Mouse (Mus musculus) neural tube, embryonic 14.5 days (tissue): ENCODE data around the gene Doc2a. TPM values are rescaled to one million over a fixed set of nuclear protein-coding genes. Genes with fewer than 3 reads are reported as not detected.
A peak's percentile ranks its signal among the peaks of the same experiment; 100 is the strongest.
"Not testable (repeated sequence)": the region's sequence is repeated elsewhere in the genome, so short reads cannot be mapped to it uniquely, and the experiment has no call there.

Source experiments
- ATAC-seq: fragments of 200-750 bp; cut with Nextera tagmentation; 2 replicates; pipeline ENCODE4 v1.8.0; 2017; ENCODE audit warnings: low read depth, mild to moderate bottlenecking, moderate TSS enrichment, moderate library complexity
- H3K27ac ChIP-seq: fragments of 300-500 bp; sonication (generic); 2 replicates; pipeline ENCODE4 v1.5.1; 2014; ENCODE audit warnings: low read depth, mild to moderate bottlenecking, control low read depth, low read length, moderate library complexity, mixed read lengths
- H3K27me3 ChIP-seq: fragments of 300-500 bp; sonication (generic); 2 replicates; pipeline ENCODE4 v1.6.1; 2014; ENCODE audit warnings: low read length; ENCODE audit not compliant: control insufficient read depth, insufficient read depth
- H3K36me3 ChIP-seq: fragments of 300-500 bp; sonication (generic); 2 replicates; pipeline ENCODE4 v1.6.1; 2014; ENCODE audit warnings: low read length, mixed read lengths; ENCODE audit not compliant: control insufficient read depth, insufficient read depth
- H3K4me1 ChIP-seq: fragments of 300-500 bp; sonication (generic); 2 replicates; pipeline ENCODE4 v1.6.1; 2014; ENCODE audit warnings: low read length; ENCODE audit not compliant: control insufficient read depth, insufficient read depth
- H3K4me2 ChIP-seq: fragments of 300-500 bp; sonication (generic); 2 replicates; pipeline ENCODE4 v1.6.1; 2014; ENCODE audit warnings: mild to moderate bottlenecking, low read depth, low read length, control low read depth
- H3K4me3 ChIP-seq: fragments of 300-500 bp; sonication (generic); 2 replicates; pipeline ENCODE4 v1.5.1; 2014; ENCODE audit warnings: low read depth, low read length, control low read depth, mixed read lengths
- H3K9ac ChIP-seq: fragments of 300-500 bp; sonication (generic); replicated peaks from 2 replicates; pipeline ENCODE4 v1.6.1; 2014; ENCODE audit warnings: low read depth, mild to moderate bottlenecking, control low read depth, low read length, mixed read lengths
- H3K9me3 ChIP-seq: fragments of 300-500 bp; sonication (generic); 2 replicates; pipeline ENCODE4 v1.6.1; 2016; ENCODE audit warnings: low read length; ENCODE audit not compliant: control insufficient read depth
- WGBS: fragments of 180-500 bp; shearing (Covaris S2); extraction: QIAGEN DNeasy Blood & Tissue Kit; methylation state at CpG from one replicate; pipeline ENCODE4 v1.1.7; 2014; 5-methylcytosine and 5-hydroxymethylcytosine counted together
- polyA plus RNA-seq: library from polyadenylated mRNA; unstranded; fragments of >200 nt; fragmentation: Nextera tagmentation; extraction: Ambion mirVana; gene quantifications from 2 replicates; pipeline ENCODE4 v1.2.1, GENCODE M21; 2014

The Doc2a gene
- polyA plus RNA-seq, 1 experiment from 2014 or later = 20.2 TPM

GRCm38 (mm10) chr7:126897390-126898101 is 50.3 kb downstream of the Doc2a start:
- H3K9ac ChIP-seq = peak overlapping the region; percentile 87
- no peaks in the 10 kb centered on the region for H3K27me3 ChIP-seq
- 24% methylated on average over 16 of the region's 16 CpGs for WGBS
- H3K4me2 ChIP-seq = peak overlapping the region; percentile 78
- peaks cover 11% of the 10 kb centered on the region; the same call in 1 of the 2 replicates for H3K4me1 ChIP-seq
- no peaks in the 10 kb centered on the region for H3K9me3 ChIP-seq
- H3K4me3 ChIP-seq = peak overlapping the region; percentile 66
- peak overlapping the region; percentile 91 for H3K27ac ChIP-seq
- no peaks in the 10 kb centered on the region for H3K36me3 ChIP-seq
- peak; percentile 44 for ATAC-seq

GRCm38 (mm10) chr7:126898102-126898990 is 51.1 kb downstream of the Doc2a start:
- Histone ChIP-seq H3K4me1 (peaks cover 11% of the 10 kb centered on the region; the same call in 1 of the 2 replicates), H3K9ac (peak overlapping the region; percentile 87), H3K27me3 (no peaks in the 10 kb centered on the region), H3K27ac (peak overlapping the region; percentile 91), H3K4me3 (peak overlapping the region; percentile 66), H3K4me2 (peak overlapping the region; percentile 78), H3K9me3 (no peaks in the 10 kb centered on the region), H3K36me3 (no peaks in the 10 kb centered on the region)
- ATAC-seq = peak; percentile 95
- 12% methylated on average over 37 of the region's 37 CpGs for WGBS

GRCm38 (mm10) chr7:126899781-126900180 is 52.6 kb downstream of the Doc2a start:
- ATAC-seq, H3K27ac ChIP-seq, H3K4me3 ChIP-seq, H3K36me3 ChIP-seq, H3K4me2 ChIP-seq, H3K27me3 ChIP-seq, H3K9me3 ChIP-seq, H3K9ac ChIP-seq: not testable (repeated sequence)
- 95% methylated on average over 7 of the region's 9 CpGs for WGBS
- peaks cover 11% of the 10 kb centered on the region; the same call in 1 of the 2 replicates for H3K4me1 ChIP-seq

Other genes with a start within 250 kb of the Doc2a start
- gene Nupr1, start 216.6 kb upstream of the Doc2a start, polyA plus RNA-seq = 2.2 and 10.8 TPM in 2 replicates
- 58.0 and 61.5 TPM in 2 replicates for gene Sgf29, start 198.1 kb upstream of the Doc2a start, polyA plus RNA-seq
- 0.59 and 2.2 TPM in 2 replicates for gene Sult1a1, start 171.0 kb upstream of the Doc2a start, polyA plus RNA-seq
- 132 and 140 TPM in 2 replicates for gene Bola2, start 152.0 kb upstream of the Doc2a start, polyA plus RNA-seq
- 11.2 and 13.1 TPM in 2 replicates for gene Slx1b, start 151.6 kb upstream of the Doc2a start, polyA plus RNA-seq
- 98.8 and 104 TPM in 2 replicates for gene Coro1a, start 139.6 kb upstream of the Doc2a start, polyA plus RNA-seq
- gene Mapk3, start 87.8 kb upstream of the Doc2a start, polyA plus RNA-seq = 85.0 and 85.9 TPM in 2 replicates
- 1.8 and 2.4 TPM in 2 replicates for gene Gdpd3, start 81.1 kb upstream of the Doc2a start, polyA plus RNA-seq
- gene Ypel3, start 70.5 kb upstream of the Doc2a start, polyA plus RNA-seq = 219 and 246 TPM in 2 replicates
- 0.27 and 0.55 TPM in 2 replicates for gene Tbx6, start 65.9 kb upstream of the Doc2a start, polyA plus RNA-seq
- 154 and 168 TPM in 2 replicates for gene Ppp4c, start 54.9 kb upstream of the Doc2a start, polyA plus RNA-seq
- 50.9 and 64.4 TPM in 2 replicates for gene Fam57b, start 49.7 kb upstream of the Doc2a start, polyA plus RNA-seq
- not detected in 2 replicates for gene 4930451I11Rik, start 15.8 kb upstream of the Doc2a start, polyA plus RNA-seq
- gene Hirip3, start 14.6 kb downstream of the Doc2a start, polyA plus RNA-seq = 11.0 and 15.2 TPM in 2 replicates
- gene Ino80e, start 15.0 kb downstream of the Doc2a start, polyA plus RNA-seq = 86.7 and 92.4 TPM in 2 replicates
- 28.9 and 36.5 TPM in 2 replicates for gene Taok2, start 37.3 kb downstream of the Doc2a start, polyA plus RNA-seq
- 29.4 and 32.2 TPM in 2 replicates for gene Tmem219, start 75.5 kb downstream of the Doc2a start, polyA plus RNA-seq
- gene Kctd13, start 81.5 kb downstream of the Doc2a start, polyA plus RNA-seq = 92.9 and 103 TPM in 2 replicates
- gene Asphd1, start 102.2 kb downstream of the Doc2a start, polyA plus RNA-seq = 5.8 and 10.6 TPM in 2 replicates
- gene Sez6l2, start 103.1 kb downstream of the Doc2a start, polyA plus RNA-seq = 70.9 and 85.0 TPM in 2 replicates
- 105 and 107 TPM in 2 replicates for gene Cdipt, start 128.5 kb downstream of the Doc2a start, polyA plus RNA-seq
- gene Cdiptos, start 128.7 kb downstream of the Doc2a start, polyA plus RNA-seq = 0.86 and 1.2 TPM in 2 replicates
- 2.4 and 4.8 TPM in 2 replicates for gene Mvp, start 167.2 kb downstream of the Doc2a start, polyA plus RNA-seq
- gene Pagr1b, start 169.1 kb downstream of the Doc2a start, polyA plus RNA-seq = not detected in 2 replicates
- gene Pagr1a, start 169.9 kb downstream of the Doc2a start, polyA plus RNA-seq = 30.4 and 46.9 TPM in 2 replicates
- 36.3 and 60.2 TPM in 2 replicates for gene Gm42742, start 173.7 kb downstream of the Doc2a start, polyA plus RNA-seq
- 41.4 and 63.5 TPM in 2 replicates for gene Prrt2, start 173.8 kb downstream of the Doc2a start, polyA plus RNA-seq
- 61.7 and 64.8 TPM in 2 replicates for gene Maz, start 179.6 kb downstream of the Doc2a start, polyA plus RNA-seq
- gene Kif22, start 195.1 kb downstream of the Doc2a start, polyA plus RNA-seq = 12.7 and 13.9 TPM in 2 replicates
- not detected in 2 replicates for gene Zg16, start 239.9 kb downstream of the Doc2a start, polyA plus RNA-seq
- gene AI467606, start 243.9 kb downstream of the Doc2a start, polyA plus RNA-seq = 1.4 and 1.6 TPM in 2 replicates